Mouse (Mus musculus) heart, embryonic 10.5 days (tissue): ENCODE data around the gene Arid4a. TPM values are rescaled to one million over a fixed set of nuclear protein-coding genes. Genes with fewer than 3 reads are reported as not detected.

Experiments
- DNase-seq: peaks from one replicate; pipeline ENCODE4 v3.0.0-alpha.2; 2017; ENCODE audit warnings: low spot score
- H3K27ac ChIP-seq: fragments of 300-500 bp; sonication (generic); 2 replicates; pipeline ENCODE4 v1.5.1; 2016; ENCODE audit warnings: mild to moderate bottlenecking
- H3K27me3 ChIP-seq: fragments of 300-500 bp; sonication (generic); 2 replicates; pipeline ENCODE4 v1.6.1; 2016; ENCODE audit warnings: mild to moderate bottlenecking; ENCODE audit not compliant: poor library complexity, insufficient read depth, severe bottlenecking
- H3K36me3 ChIP-seq: fragments of 300-500 bp; sonication (generic); 2 replicates; pipeline ENCODE4 v1.6.1; 2016; ENCODE audit warnings: mild to moderate bottlenecking, moderate library complexity
- H3K4me1 ChIP-seq: fragments of 300-500 bp; sonication (generic); 2 replicates; pipeline ENCODE4 v1.6.1; 2016; ENCODE audit warnings: mild to moderate bottlenecking
- H3K4me3 ChIP-seq: fragments of 300-500 bp; sonication (generic); 2 replicates; pipeline ENCODE4 v1.5.1; 2016; ENCODE audit warnings: mild to moderate bottlenecking, moderate library complexity
- H3K9me3 ChIP-seq: fragments of 300-500 bp; sonication (generic); 2 replicates; pipeline ENCODE4 v1.6.1; 2016; ENCODE audit warnings: mild to moderate bottlenecking, moderate library complexity
- WGBS: fragments of 180-500 bp; shearing (Covaris S2); methylation state at CpG from one replicate; pipeline ENCODE4 v1.1.7; 2016; 5-methylcytosine and 5-hydroxymethylcytosine counted together
- polyA plus RNA-seq: library from polyadenylated mRNA; unstranded; fragments of >200 nt; fragmentation: Nextera tagmentation; extraction: Ambion mirVana; gene quantifications from 2 replicates; pipeline ENCODE4 v1.2.1, GENCODE M21; 2016

Arid4a gene
- polyA plus RNA-seq, 1 experiment from 2014 or later = 26.9 TPM

DNA sequence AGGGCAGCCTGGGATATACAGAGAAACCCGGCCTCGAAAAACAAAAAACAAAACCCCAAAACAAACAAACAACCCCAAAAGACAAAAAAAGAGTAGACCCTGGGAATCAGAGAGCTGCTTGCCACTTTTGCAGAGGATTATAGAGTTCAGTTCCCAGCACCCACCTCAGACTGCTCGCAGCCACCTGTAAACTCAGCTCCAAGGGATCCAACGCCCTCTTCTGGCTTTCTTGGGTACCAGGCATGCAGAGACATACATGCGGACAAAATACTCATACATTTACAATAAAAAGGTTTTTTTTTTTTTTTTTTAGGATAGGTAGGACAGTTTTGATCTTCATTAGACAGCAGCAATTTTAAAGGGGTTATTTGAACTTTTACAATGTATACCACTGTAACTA is 18.6 kb upstream of the Arid4a start:
- DNase-seq = peak; percentile 45
- Histone ChIP-seq H3K36me3 (peaks cover 56% of the 10 kb centered on the region), H3K4me1 (0 out of 2 replicates have a peak, but pooled peaks cover 6% of the 10 kb centered on the region)

DNA sequence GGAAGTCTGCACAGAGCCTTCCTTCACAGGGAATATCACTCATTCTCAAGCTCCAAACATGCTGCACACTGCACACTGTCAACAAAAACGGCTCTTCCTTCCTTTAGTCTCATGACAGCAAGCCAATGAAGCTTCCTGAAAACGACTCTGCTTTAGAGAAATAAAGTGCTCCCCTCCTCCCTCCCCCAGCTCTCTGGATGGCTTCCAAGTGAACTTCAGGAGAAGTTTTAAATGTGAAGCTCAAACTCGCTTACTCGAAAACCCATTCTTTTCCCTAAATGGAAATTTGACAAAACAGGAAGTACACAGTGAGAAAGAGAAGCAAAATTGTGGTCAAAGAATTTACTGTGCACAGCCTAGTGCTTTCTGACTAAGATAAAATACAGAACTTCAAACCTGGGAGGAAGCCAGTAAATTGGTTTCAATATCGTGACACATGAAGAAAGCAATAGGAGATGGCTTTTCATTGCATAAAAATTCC is 16.3 kb upstream of the Arid4a start:
- Histone ChIP-seq H3K4me1 (0 out of 2 replicates have a peak, but pooled peaks cover 6% of the 10 kb centered on the region), H3K27ac (no peak overlapping the region), H3K9me3 (no peaks in the 10 kb centered on the region), H3K4me3 (no peak overlapping the region), H3K27me3 (no peaks in the 10 kb centered on the region), H3K36me3 (peaks cover 42% of the 10 kb centered on the region)
- no peak for DNase-seq
- WGBS = 56% methylated on average over 5 of the region's 5 CpGs

More for the DNA sequence above, 18.6 kb upstream of the Arid4a start:
- Histone ChIP-seq H3K9me3 (no peaks in the 10 kb centered on the region), H3K27ac (no peak overlapping the region), H3K27me3 (no peaks in the 10 kb centered on the region), H3K4me3 (no peak overlapping the region)
- WGBS = 90% methylated on average over 5 of the region's 5 CpGs

DNA sequence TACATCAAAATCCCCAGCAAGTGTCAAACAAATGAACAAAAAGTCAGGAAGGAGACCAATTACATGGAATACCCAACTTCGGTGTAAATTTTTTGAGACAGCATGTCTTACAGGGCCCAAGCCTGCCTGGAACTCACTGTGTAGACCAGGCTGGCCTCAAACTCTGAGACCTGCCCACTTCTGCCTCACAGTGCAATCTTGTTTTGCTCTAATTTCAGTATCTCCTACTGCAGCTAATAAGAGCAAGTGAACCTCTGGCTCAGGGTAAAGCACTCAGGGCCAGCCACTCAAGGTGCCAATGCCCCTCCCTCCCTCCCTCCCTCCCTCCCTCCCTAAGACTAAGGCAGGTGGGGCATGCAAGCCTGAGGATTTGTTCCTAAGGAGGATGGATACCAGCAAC is 15.4 kb upstream of the Arid4a start:
- Histone ChIP-seq H3K36me3 (peaks cover 43% of the 10 kb centered on the region), H3K27ac (no peak overlapping the region), H3K9me3 (no peaks in the 10 kb centered on the region), H3K4me3 (no peak overlapping the region), H3K27me3 (no peaks in the 10 kb centered on the region), H3K4me1 (peaks cover 8% of the 10 kb centered on the region; the same call in 1 of the 2 replicates)
- no peak for DNase-seq
- 79% methylated on average over 1 of the region's 1 CpGs for WGBS

DNA sequence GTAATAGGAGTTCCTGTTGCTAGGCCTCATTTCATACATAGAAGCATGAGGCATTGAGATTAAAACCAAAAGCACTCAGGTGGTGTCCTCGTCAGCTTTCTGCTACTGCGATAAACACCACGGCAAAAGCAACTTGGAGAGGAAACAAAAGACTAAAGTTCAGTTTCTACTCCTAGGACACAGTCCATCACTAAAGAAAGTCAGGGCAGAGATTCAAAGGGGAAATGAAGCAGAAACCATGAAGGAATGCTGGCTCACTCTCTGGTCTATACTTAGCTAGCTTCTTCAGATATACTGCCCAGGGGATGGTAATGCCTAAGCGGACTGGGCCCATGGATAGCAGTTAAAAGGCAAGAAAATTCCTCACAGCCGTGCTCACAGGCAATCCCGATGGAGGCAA is 14.3 kb upstream of the Arid4a start:
- Histone ChIP-seq H3K9me3 (no peaks in the 10 kb centered on the region), H3K27ac (no peak overlapping the region), H3K27me3 (no peaks in the 10 kb centered on the region), H3K4me1 (peaks cover 15% of the 10 kb centered on the region; the same call in 1 of the 2 replicates), H3K36me3 (peaks cover 43% of the 10 kb centered on the region), H3K4me3 (no peak overlapping the region)
- 87% methylated on average over 6 of the region's 6 CpGs for whole genome bisulfite sequencing
- DNase-seq = no peak

DNA sequence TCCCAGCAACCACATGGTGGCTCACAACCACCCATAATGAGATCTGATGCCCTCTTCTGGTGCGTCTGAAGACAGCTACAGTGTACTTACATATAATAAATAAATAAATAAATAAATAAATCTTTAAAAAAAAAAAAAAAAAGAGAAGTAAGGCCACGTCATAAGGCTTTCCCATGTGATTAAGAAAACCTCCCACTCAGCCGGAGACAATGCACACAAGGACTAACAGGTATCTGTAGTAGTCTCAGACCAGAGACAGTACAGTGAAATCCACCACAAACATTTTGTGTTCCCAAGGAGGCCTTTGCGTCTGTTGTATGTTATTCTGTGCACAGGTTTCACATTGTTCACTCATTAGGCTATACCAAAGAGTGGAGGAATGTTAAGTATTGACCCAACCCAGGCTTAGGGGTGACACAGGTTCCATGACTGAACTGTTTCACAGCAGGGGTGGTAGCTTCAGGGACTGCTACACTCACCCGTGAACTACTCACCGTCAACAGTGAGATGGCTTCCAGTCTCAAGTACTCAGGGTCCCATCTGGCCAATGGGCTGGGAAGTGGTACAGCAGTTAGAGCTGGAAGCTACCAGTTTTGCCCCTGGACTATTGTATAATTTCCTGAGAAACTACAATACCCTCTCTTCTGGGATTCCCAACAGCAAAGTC is 11.9 kb upstream of the Arid4a start:
- no peak for DNase-seq
- Histone ChIP-seq H3K4me1 (peaks cover 15% of the 10 kb centered on the region; the same call in 1 of the 2 replicates), H3K4me3 (no peak overlapping the region), H3K27me3 (no peaks in the 10 kb centered on the region), H3K27ac (no peak overlapping the region), H3K9me3 (no peaks in the 10 kb centered on the region), H3K36me3 (peaks cover 58% of the 10 kb centered on the region)
- WGBS = 86% methylated on average over 5 of the region's 6 CpGs

DNA sequence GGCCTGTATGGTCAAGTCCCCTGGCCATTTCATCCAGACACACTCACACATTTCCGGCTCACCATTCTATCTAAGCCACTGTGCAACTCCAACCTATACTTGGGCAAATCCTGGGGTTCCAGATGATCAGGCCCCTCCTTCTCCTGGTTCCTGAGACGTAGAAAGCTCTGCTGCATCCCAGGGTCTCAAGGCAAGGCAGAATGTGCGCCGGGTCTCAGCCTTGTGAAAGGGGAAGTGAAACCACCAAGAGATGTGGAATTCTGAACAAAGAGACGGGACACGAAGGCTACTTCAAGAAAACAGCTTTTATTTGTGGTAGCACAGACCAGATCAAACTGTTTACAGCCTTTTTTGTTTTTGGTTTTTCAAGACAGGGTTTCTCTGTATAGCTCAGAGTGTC is 9.6 kb upstream of the Arid4a start:
- H3K27ac ChIP-seq = no peak overlapping the region
- H3K27me3 ChIP-seq = no peaks in the 10 kb centered on the region
- no peak for DNase-seq
- H3K9me3 ChIP-seq = no peaks in the 10 kb centered on the region
- no peak overlapping the region for H3K4me3 ChIP-seq
- peaks cover 13% of the 10 kb centered on the region; the same call in 1 of the 2 replicates for H3K4me1 ChIP-seq
- WGBS = 88% methylated on average over 6 of the region's 6 CpGs
- peaks cover 64% of the 10 kb centered on the region for H3K36me3 ChIP-seq

DNA sequence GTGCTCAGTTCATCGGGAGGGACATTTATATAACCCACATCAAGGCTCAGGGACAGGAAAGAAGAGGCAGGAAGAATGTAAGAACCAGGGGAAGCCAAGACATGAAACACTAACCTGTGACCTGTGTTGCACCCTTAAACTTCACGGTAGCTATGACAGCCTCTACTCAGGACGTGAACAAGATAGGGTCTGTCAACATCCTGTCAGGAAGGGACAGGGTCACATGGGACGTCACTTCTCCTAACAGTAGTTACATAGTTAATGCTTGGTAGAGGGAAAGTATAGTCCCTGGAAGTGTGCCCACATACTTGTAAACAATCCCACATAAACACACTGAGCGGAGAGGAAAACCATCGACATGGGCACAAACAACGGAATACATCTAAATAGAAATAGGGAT is 8.9 kb upstream of the Arid4a start:
- Histone ChIP-seq H3K4me3 (no peak overlapping the region), H3K27me3 (no peaks in the 10 kb centered on the region), H3K36me3 (peaks cover 66% of the 10 kb centered on the region), H3K4me1 (peaks cover 12% of the 10 kb centered on the region; the same call in 1 of the 2 replicates), H3K27ac (no peak overlapping the region), H3K9me3 (no peaks in the 10 kb centered on the region)
- no peak for DNase-seq
- WGBS = 65% methylated on average over 7 of the region's 7 CpGs

DNA sequence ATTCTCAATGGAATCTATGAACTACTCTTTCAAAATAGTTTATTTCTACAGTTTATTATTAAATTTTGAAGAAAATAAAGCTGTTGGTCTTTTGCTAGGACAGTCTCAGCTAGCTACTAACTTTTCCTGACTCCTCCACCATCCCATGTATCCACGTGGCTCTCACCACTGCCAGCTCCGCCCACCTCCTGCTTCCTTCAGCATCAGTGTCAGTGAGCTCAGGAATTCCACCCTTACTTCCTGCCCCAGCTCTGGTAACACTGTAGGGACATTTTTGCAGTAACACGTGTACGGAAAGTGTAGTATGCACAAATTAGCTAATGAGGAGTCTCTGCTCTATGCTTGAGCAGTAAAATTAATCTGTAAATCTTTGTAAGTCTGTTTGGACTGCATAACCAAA is 6.0 kb upstream of the Arid4a start:
- Histone ChIP-seq H3K27me3 (no peaks in the 10 kb centered on the region), H3K4me3 (no peak overlapping the region), H3K9me3 (no peaks in the 10 kb centered on the region), H3K4me1 (peaks cover 27% of the 10 kb centered on the region; the same call in 1 of the 2 replicates), H3K36me3 (peaks cover 71% of the 10 kb centered on the region), H3K27ac (no peak overlapping the region)
- no peak for DNase-seq
- whole genome bisulfite sequencing = 44% methylated on average over 4 of the region's 4 CpGs

DNA sequence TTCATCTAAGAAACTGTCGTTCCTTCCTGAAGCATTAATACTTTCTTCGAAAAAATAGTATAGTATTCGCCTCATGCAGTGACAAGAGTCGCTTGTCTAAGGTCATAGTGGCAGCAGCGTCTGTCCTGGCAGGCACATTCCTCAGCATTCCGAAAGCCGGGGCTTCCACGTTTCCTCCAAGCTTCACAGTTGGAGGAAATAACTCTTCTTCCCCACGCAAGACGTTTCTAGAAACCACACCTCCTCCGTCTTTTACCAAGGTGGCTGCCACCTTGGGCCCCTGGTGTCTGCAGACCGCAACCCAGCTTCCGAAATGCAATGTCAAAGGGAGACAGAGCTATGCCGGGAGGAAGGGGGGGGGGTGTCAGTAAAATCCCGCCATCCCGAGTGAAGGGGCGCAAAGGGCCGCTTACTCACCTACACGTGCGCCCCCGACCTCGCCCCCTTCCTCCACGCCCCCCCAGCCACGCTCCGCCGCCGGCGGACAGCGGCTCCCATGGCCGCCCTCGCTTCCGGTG is 886 bp upstream of the Arid4a start:
- H3K27ac ChIP-seq = peak overlapping the region; percentile 98
- H3K27me3 ChIP-seq = no peaks in the 10 kb centered on the region
- H3K4me3 ChIP-seq = peak overlapping the region; percentile 98
- peaks cover 23% of the 10 kb centered on the region; the same call in 1 of the 2 replicates for H3K4me1 ChIP-seq
- H3K9me3 ChIP-seq = no peaks in the 10 kb centered on the region
- H3K36me3 ChIP-seq = peaks cover 31% of the 10 kb centered on the region
- DNase-seq = peak; percentile 77
- under 1% methylated on average over 32 of the region's 32 CpGs for WGBS

DNA sequence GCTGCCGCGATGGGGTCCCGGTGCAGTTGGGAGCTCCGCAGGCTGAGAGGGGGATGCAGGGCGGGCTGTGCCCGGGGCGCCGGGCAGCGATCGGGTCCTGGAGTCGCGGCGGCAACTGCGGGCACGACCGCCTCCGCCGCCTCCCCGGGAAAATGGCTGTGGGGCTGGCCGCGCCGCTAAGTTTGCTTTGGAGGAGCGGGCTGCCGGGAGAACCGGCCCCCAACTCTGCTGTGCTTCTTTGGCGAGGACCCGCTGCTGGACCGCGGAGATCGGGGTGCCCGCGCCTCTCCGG is 367 bp downstream of the Arid4a start:
- Histone ChIP-seq H3K4me3 (peak overlapping the region; percentile 98), H3K9me3 (no peaks in the 10 kb centered on the region), H3K36me3 (peaks cover 38% of the 10 kb centered on the region), H3K4me1 (peaks cover 23% of the 10 kb centered on the region; the same call in 1 of the 2 replicates), H3K27ac (peak overlapping the region; percentile 93), H3K27me3 (no peaks in the 10 kb centered on the region)
- 0% methylated on average over 33 of the region's 33 CpGs for WGBS
- no peak for DNase-seq

DNA sequence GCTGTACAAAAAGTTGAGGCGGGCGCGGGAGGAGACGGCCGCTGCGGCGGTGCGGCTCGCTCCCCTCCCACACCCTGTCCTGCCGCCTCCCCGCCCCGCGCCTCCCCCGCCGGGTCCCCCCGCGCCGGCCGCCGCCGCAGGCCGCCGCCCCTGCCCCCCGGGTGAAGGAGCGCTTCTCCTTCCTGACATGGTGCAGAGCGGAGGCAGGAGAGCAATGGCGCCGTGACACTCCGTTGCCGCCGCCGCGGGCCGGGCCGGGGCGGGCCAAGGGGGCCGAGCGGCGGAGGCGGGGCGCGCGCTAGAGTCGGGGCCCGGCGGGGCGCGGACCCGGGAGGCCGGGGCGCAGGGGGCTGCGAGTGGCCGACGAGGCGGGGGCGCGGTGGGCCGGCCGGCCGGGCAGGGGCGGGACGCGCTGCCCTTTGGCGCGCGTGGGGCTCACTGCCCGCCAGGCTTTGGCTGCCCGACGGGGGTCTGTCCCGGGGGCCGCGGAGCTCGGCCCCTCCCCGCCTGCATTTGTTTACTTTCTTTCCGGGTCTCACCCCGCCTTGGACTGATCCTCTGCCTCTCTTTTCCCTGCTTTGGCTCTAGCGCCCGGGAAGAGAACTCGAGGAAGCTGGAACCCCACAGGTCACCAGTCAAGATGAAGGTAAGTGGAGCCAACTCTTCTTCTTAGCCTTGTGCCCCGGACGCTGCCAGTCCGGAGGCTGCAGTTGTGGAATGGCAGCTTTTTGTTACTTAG is 882 bp downstream of the Arid4a start:
- WGBS = 8% methylated on average over 63 of the region's 82 CpGs
- Histone ChIP-seq H3K4me1 (peaks cover 22% of the 10 kb centered on the region; the same call in 1 of the 2 replicates), H3K9me3 (no peaks in the 10 kb centered on the region), H3K4me3 (peak overlapping the region; percentile 98), H3K27ac (peak overlapping the region; percentile 93), H3K27me3 (no peaks in the 10 kb centered on the region), H3K36me3 (peaks cover 43% of the 10 kb centered on the region)
- peak; percentile 78 for DNase-seq

DNA sequence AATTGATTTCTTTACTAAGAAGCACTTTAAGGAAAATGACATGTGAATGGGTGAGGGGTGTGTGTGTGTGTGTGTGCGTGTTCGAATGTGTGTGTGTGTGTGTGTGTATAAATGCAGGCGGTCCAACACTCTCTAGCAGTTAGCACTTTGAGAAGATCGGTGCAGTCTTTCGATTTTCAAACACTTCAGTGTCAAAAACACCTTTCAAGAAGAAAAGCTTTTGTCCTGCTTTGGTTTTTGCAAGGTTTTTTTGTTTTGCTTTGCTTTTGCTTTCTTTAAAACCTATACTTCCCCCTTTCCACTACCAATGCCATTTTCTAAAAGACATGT is 1.4 kb downstream of the Arid4a start:
- WGBS = 18% methylated on average over 5 of the region's 5 CpGs
- H3K27ac ChIP-seq = peak overlapping the region; percentile 93
- H3K36me3 ChIP-seq = peaks cover 43% of the 10 kb centered on the region
- peaks cover 17% of the 10 kb centered on the region; the same call in 1 of the 2 replicates for H3K4me1 ChIP-seq
- H3K4me3 ChIP-seq = peak overlapping the region; percentile 98
- no peak for DNase-seq
- no peaks in the 10 kb centered on the region for H3K9me3 ChIP-seq
- no peaks in the 10 kb centered on the region for H3K27me3 ChIP-seq

DNA sequence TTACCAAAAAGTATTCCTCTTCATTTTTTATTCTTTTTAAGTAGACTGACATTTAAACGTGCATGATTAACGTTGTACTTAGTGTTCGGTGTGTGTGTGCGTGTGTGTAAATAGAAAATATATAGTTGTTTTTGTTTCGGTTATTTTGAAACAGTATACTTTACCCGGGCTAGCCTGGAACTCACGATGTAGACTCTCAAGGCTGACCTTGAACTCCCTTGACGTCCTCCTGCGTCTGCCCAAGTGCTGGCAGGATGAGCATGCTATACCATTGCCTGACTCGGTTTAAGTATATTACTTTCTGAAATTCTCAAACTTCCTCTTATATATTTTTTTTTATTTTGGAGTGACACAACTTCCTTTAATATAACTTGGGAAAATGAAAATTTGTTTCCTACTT is 2.0 kb downstream of the Arid4a start:
- Histone ChIP-seq H3K9me3 (no peaks in the 10 kb centered on the region), H3K27me3 (no peaks in the 10 kb centered on the region), H3K36me3 (peaks cover 44% of the 10 kb centered on the region), H3K4me3 (no peak overlapping the region; the same call in 1 of the 2 replicates), H3K4me1 (peaks cover 16% of the 10 kb centered on the region; the same call in 1 of the 2 replicates), H3K27ac (no peak overlapping the region)
- WGBS = 83% methylated on average over 10 of the region's 10 CpGs
- DNase-seq = no peak
